Mouse (Mus musculus): ENCODE measurements around the gene Nprl2. TPM values are rescaled to one million over a fixed set of nuclear protein-coding genes. Genes with fewer than 3 reads are reported as not detected.

The Nprl2 gene
- total and polyA plus RNA-seq, 3 experiments = 12.6 to 31.4 (median 16.3) TPM

GRCm38 (mm10) chr9:107587833-107588639 is 46.0 kb downstream of the Nprl2 start (continued):
- TF ChIP-seq USF1 (IDR thresholded peaks at IDR 0.05; ENCODE audit: low read depth, low read length) (peak; percentile 20), GABPA (IDR thresholded peaks at IDR 0.05; ENCODE audit: insufficient replicate concordance, low read depth, low read length) (no peak), E2F4 (IDR thresholded peaks at IDR 0.05; ENCODE audit: insufficient replicate concordance, low read depth, low read length) (0 out of 2 replicates have a peak, but pooled peaks have one; percentile 8), ELF1 (IDR thresholded peaks at IDR 0.05; ENCODE audit: low read depth, low read length) (no peak), HCFC1 (IDR thresholded peaks at IDR 0.05; ENCODE audit: low read depth, low read length) (no peak), EP300 (IDR thresholded peaks at IDR 0.05; ENCODE audit: low read length) (no peak), MEF2A (IDR thresholded peaks at IDR 0.05; ENCODE audit: borderline replicate concordance, low read depth, low read length) (no peak), CTCF (conservative IDR thresholded peaks at IDR 0.05 in 1 of 2, IDR thresholded peaks at IDR 0.05 in 1 of 2; ENCODE audit: low read depth in 2 of 2, low read length in 2 of 2) (no peak)

GRCm38 (mm10) chr9:107590058-107590772 is 48.2 kb downstream of the Nprl2 start:
- no peak overlapping the region for H3K4me3 ChIP-seq (replicated peaks in 1 of 3; ENCODE audit: low read depth in 2 of 3, low read length in 2 of 3, poor library complexity in 1 of 3)
- TF ChIP-seq EP300 (IDR thresholded peaks at IDR 0.05; ENCODE audit: low read length) (no peak), BHLHE40 (IDR thresholded peaks at IDR 0.05; ENCODE audit: low read depth, low read length) (no peak), JUN (IDR thresholded peaks at IDR 0.05; ENCODE audit: insufficient read depth, low read depth, low read length) (no peak), CTCF (conservative IDR thresholded peaks at IDR 0.05 in 1 of 2, IDR thresholded peaks at IDR 0.05 in 1 of 2; ENCODE audit: low read depth in 2 of 2, low read length in 2 of 2) (no peak), SMC3 (IDR thresholded peaks at IDR 0.05; ENCODE audit: low read depth, low read length) (no peak), HCFC1 (IDR thresholded peaks at IDR 0.05; ENCODE audit: low read depth, low read length) (no peak), ETS1 (conservative IDR thresholded peaks at IDR 0.05; ENCODE audit: low read depth, low read length) (no peak), ELF1 (IDR thresholded peaks at IDR 0.05; ENCODE audit: low read depth, low read length) (no peak)
- H3K4me1 ChIP-seq (ENCODE audit: control insufficient read depth in 1 of 2, insufficient read depth in 2 of 2) = peaks cover 8 to 22% of the 10 kb centered on the region in 2 experiments
- H3K79me2 ChIP-seq (replicated peaks; ENCODE audit: control insufficient read depth, extremely low read depth, insufficient read depth, poor library complexity, severe bottlenecking) = peaks cover 18% of the 10 kb centered on the region
- in situ Hi-C loops (cut with MboI; ENCODE audit: low pct_ligation_motif_present, low pct_unique_long_range_greater_than_20kb, low sequenced_read_pairs) = no loop called here
- dilution Hi-C loops (cut with MboI; ENCODE audit: extremely low pct_ligation_motif_present, extremely low pct_unique_long_range_greater_than_20kb, low sequenced_read_pairs) = no loop called here
- H3K27ac ChIP-seq (ENCODE audit: insufficient read depth, low read depth) = no peak overlapping the region
- peaks cover 44 to 66% of the 10 kb centered on the region in 2 experiments for H3K36me3 ChIP-seq (replicated peaks in 1 of 2; ENCODE audit: control insufficient read depth in 1 of 2, insufficient read depth in 1 of 2, low read length in 1 of 2)
- no peak overlapping the region for H3K9ac ChIP-seq (ENCODE audit: insufficient read depth, low read depth)
- DNase-seq (ENCODE audit: extremely low read depth) = no peak
- H3K4me2 ChIP-seq (ENCODE audit: insufficient read depth, low read depth, poor library complexity, severe bottlenecking) = no peak overlapping the region
- no peaks in the 10 kb centered on the region for H3K27me3 ChIP-seq (replicated peaks)
- H3K9me3 ChIP-seq (replicated peaks; ENCODE audit: low read length) = no peaks in the 10 kb centered on the region

- Histone ChIP-seq H3K9ac (ENCODE audit: insufficient read depth, low read depth) (no peak overlapping the region), H3K4me3 (replicated peaks in 1 of 3; ENCODE audit: low read depth in 2 of 3, low read length in 2 of 3, poor library complexity in 1 of 3) (no peak overlapping the region), H3K9me3 (replicated peaks; ENCODE audit: low read length) (no peaks in the 10 kb centered on the region), H3K79me2 (replicated peaks; ENCODE audit: control insufficient read depth, extremely low read depth, insufficient read depth, poor library complexity, severe bottlenecking) (peaks cover 18% of the 10 kb centered on the region), H3K4me2 (ENCODE audit: insufficient read depth, low read depth, poor library complexity, severe bottlenecking) (no peak overlapping the region), H3K27me3 (replicated peaks) (no peaks in the 10 kb centered on the region), H3K36me3 (replicated peaks in 1 of 2; ENCODE audit: control insufficient read depth in 1 of 2, insufficient read depth in 1 of 2, low read length in 1 of 2) (peaks cover 44 to 68% of the 10 kb centered on the region in 2 experiments), H3K27ac (ENCODE audit: insufficient read depth, low read depth) (no peak overlapping the region), H3K4me1 (ENCODE audit: control insufficient read depth in 1 of 2, insufficient read depth in 2 of 2) (peaks cover 8 to 22% of the 10 kb centered on the region in 2 experiments)
- dilution Hi-C loops (cut with MboI; ENCODE audit: extremely low pct_ligation_motif_present, extremely low pct_unique_long_range_greater_than_20kb, low sequenced_read_pairs) (no loop called here), in situ Hi-C loops (cut with MboI; ENCODE audit: low pct_ligation_motif_present, low pct_unique_long_range_greater_than_20kb, low sequenced_read_pairs) (no loop called here)
- no peak for DNase-seq (ENCODE audit: extremely low read depth)
- TF ChIP-seq NRF1 (IDR thresholded peaks at IDR 0.05; ENCODE audit: low read depth, low read length) = no peak
- no peak for TF ChIP-seq ZC3H11A (IDR thresholded peaks at IDR 0.05; ENCODE audit: low read depth, low read length)
- no peak for TF ChIP-seq CHD2 (IDR thresholded peaks at IDR 0.05; ENCODE audit: low read length)
- no peak for TF ChIP-seq PAX5 (IDR thresholded peaks at IDR 0.05; ENCODE audit: low read length)
- no peak for TF ChIP-seq MAX (IDR thresholded peaks at IDR 0.05; ENCODE audit: low read length)
- TF ChIP-seq USF1 (IDR thresholded peaks at IDR 0.05; ENCODE audit: low read depth, low read length) = no peak
- no peak for TF ChIP-seq NELFE (IDR thresholded peaks at IDR 0.05; ENCODE audit: low read depth, low read length)
- no peak for TF ChIP-seq ZMIZ1 (IDR thresholded peaks at IDR 0.05; ENCODE audit: low read depth, low read length)
- TF ChIP-seq CHD1 (IDR thresholded peaks at IDR 0.05; ENCODE audit: low read depth, low read length) = no peak
- no peak for TF ChIP-seq JUND (conservative IDR thresholded peaks at IDR 0.05; ENCODE audit: low read depth, low read length)
- TF ChIP-seq KAT2A (IDR thresholded peaks at IDR 0.05; ENCODE audit: insufficient replicate concordance, low read length) = no peak
- TF ChIP-seq RCOR1 (conservative IDR thresholded peaks at IDR 0.05; ENCODE audit: low read depth, low read length) = no peak
- no peak for TF ChIP-seq E2F4 (IDR thresholded peaks at IDR 0.05; ENCODE audit: insufficient replicate concordance, low read depth, low read length)
- no peak for TF ChIP-seq MXI1 (IDR thresholded peaks at IDR 0.05; ENCODE audit: low read depth, low read length)
- no peak for TF ChIP-seq MAZ (IDR thresholded peaks at IDR 0.05; ENCODE audit: low read depth, low read length)
These were observed 48.7 kb downstream of the Nprl2 start for GRCm38 (mm10) chr9:107590773-107591060.
